Mouse (Mus musculus) CH12.LX (cell line): ENCODE measurements around the gene Senp1. TPM values are rescaled to one million over a fixed set of nuclear protein-coding genes. Genes with fewer than 3 reads are reported as not detected.

ENCODE experiments used
- DNase-seq: peaks from one replicate; pipeline ENCODE4 v3.0.0-alpha.2; 2013; ENCODE audit errors: extremely low read depth
- H3K27ac ChIP-seq: 2 replicates; pipeline ENCODE4 v1.5.1; 2012; ENCODE audit warnings: low read depth, mild to moderate bottlenecking, control low read depth, moderate library complexity; ENCODE audit not compliant: insufficient read depth
- H3K27me3 ChIP-seq: replicated peaks from 2 replicates; pipeline ENCODE3; 2012; ENCODE audit warnings: inconsistent platforms
- H3K36me3 ChIP-seq, 2 experiments: replicated peaks in 1 of 2; 2 replicates each; pipeline versions ENCODE3 to v1.6.1; 2012; ENCODE audit warnings: inconsistent platforms in 1 of 2, low read length in 1 of 2, mild to moderate bottlenecking in 1 of 2, mixed read lengths in 1 of 2, moderate library complexity in 1 of 2; ENCODE audit not compliant: control insufficient read depth in 1 of 2, insufficient read depth in 1 of 2
- H3K4me1 ChIP-seq, 2 experiments: 2 replicates each; pipeline ENCODE4 v1.6.1; 2012; ENCODE audit warnings: inconsistent platforms in 1 of 2, moderate library complexity in 1 of 2; ENCODE audit not compliant: insufficient read depth in 2 of 2, control insufficient read depth in 1 of 2
- H3K4me2 ChIP-seq: 2 replicates; pipeline ENCODE4 v1.6.1; 2012; ENCODE audit warnings: low read depth, mild to moderate bottlenecking, control low read depth; ENCODE audit not compliant: poor library complexity, insufficient read depth, severe bottlenecking
- H3K4me3 ChIP-seq, 3 experiments: fragments of 150-350 bp in 1 of 3; sonication (generic) in 1 of 3; replicated peaks in 1 of 3; 2 replicates each; pipeline versions ENCODE3 to v1.5.1; 2011 to 2012; ENCODE audit warnings: low read depth in 2 of 3, low read length in 2 of 3, mild to moderate bottlenecking in 2 of 3, moderate library complexity in 2 of 3, control low read depth in 1 of 3, improper control_type of control experiment in 1 of 3, inconsistent platforms in 1 of 3, mixed read lengths in 1 of 3; ENCODE audit not compliant: poor library complexity in 1 of 3
- H3K79me2 ChIP-seq: replicated peaks from 2 replicates; pipeline ENCODE4 v1.6.1; 2012; ENCODE audit warnings: mild to moderate bottlenecking, moderate library complexity; ENCODE audit not compliant: control insufficient read depth, poor library complexity, insufficient read depth, severe bottlenecking; ENCODE audit errors: extremely low read depth
- H3K9ac ChIP-seq: 2 replicates; pipeline ENCODE4 v1.6.1; 2012; ENCODE audit warnings: low read depth, mild to moderate bottlenecking, control low read depth, moderate library complexity; ENCODE audit not compliant: insufficient read depth
- H3K9me3 ChIP-seq: replicated peaks from 2 replicates; pipeline ENCODE3; 2012; ENCODE audit warnings: low read length, inconsistent platforms, mixed read lengths
- BHLHE40 ChIP-seq: IDR thresholded peaks from 2 replicates; pipeline ENCODE4 v1.6.1; 2011; ENCODE audit warnings: mild to moderate bottlenecking, low read depth, low read length, improper control_type of control experiment
- CHD2 ChIP-seq: IDR thresholded peaks from 2 replicates; pipeline ENCODE4 v1.6.1; 2011; ENCODE audit warnings: low read length, improper control_type of control experiment
- CTCF ChIP-seq, 2 experiments: IDR thresholded peaks in 1 of 2; conservative IDR thresholded peaks in 1 of 2; 2 replicates each; pipeline ENCODE4 v1.5.1; 2011 to 2012; ENCODE audit warnings: low read depth in 2 of 2, low read length in 2 of 2, improper control_type of control experiment in 1 of 2, inconsistent platforms in 1 of 2, mild to moderate bottlenecking in 1 of 2, moderate library complexity in 1 of 2
- E2F4 ChIP-seq: IDR thresholded peaks from 2 replicates; pipeline ENCODE4 v1.6.1; 2011; ENCODE audit warnings: low read depth, low read length, improper control_type of control experiment; ENCODE audit not compliant: insufficient replicate concordance
- ELF1 ChIP-seq: IDR thresholded peaks from 2 replicates; pipeline ENCODE4 v1.6.1; 2014; ENCODE audit warnings: low read depth, mild to moderate bottlenecking, inconsistent platforms, low read length, improper control_type of control experiment
- EP300 ChIP-seq: IDR thresholded peaks from 2 replicates; pipeline ENCODE4 v1.6.1; 2011; ENCODE audit warnings: low read length, improper control_type of control experiment
- ETS1 ChIP-seq: conservative IDR thresholded peaks from 2 replicates; pipeline ENCODE4 v1.6.1; 2012; ENCODE audit warnings: low read depth, mild to moderate bottlenecking, inconsistent platforms, low read length, improper control_type of control experiment, moderate library complexity
- JUN ChIP-seq: IDR thresholded peaks from 2 replicates; pipeline ENCODE4 v1.6.1; 2011; ENCODE audit warnings: low read depth, mild to moderate bottlenecking, low read length, improper control_type of control experiment, moderate library complexity; ENCODE audit not compliant: insufficient read depth
- MAFK ChIP-seq: IDR thresholded peaks from 2 replicates; pipeline ENCODE4 v1.6.1; 2011; ENCODE audit warnings: low read length, improper control_type of control experiment; ENCODE audit not compliant: insufficient replicate concordance
- MAX ChIP-seq: IDR thresholded peaks from 2 replicates; pipeline ENCODE4 v1.6.1; 2011; ENCODE audit warnings: low read length, improper control_type of control experiment
- MXI1 ChIP-seq: IDR thresholded peaks from 2 replicates; pipeline ENCODE4 v1.6.1; 2011; ENCODE audit warnings: mild to moderate bottlenecking, low read depth, low read length, improper control_type of control experiment
- MYC ChIP-seq: IDR thresholded peaks from 2 replicates; pipeline ENCODE4 v1.6.1; 2011; ENCODE audit warnings: low read depth, mild to moderate bottlenecking, improper control_type of control experiment, low read length
- NELFE ChIP-seq: IDR thresholded peaks from 2 replicates; pipeline ENCODE4 v1.6.1; 2011; ENCODE audit warnings: low read depth, low read length, improper control_type of control experiment
- POLR2AphosphoS2 ChIP-seq: IDR thresholded peaks from 2 replicates; pipeline ENCODE4 v1.6.1; 2011; ENCODE audit warnings: low read depth, low read length, improper control_type of control experiment
- RAD21 ChIP-seq: IDR thresholded peaks from 2 replicates; pipeline ENCODE4 v1.6.1; 2011; ENCODE audit warnings: low read depth, mild to moderate bottlenecking, low read length, improper control_type of control experiment, moderate library complexity
- RCOR1 ChIP-seq: conservative IDR thresholded peaks from 2 replicates; pipeline ENCODE4 v1.6.1; 2012; ENCODE audit warnings: low read depth, mild to moderate bottlenecking, inconsistent platforms, low read length, improper control_type of control experiment
- SMC3 ChIP-seq: IDR thresholded peaks from 2 replicates; pipeline ENCODE4 v1.6.1; 2011; ENCODE audit warnings: low read depth, low read length, improper control_type of control experiment
- TBP ChIP-seq: conservative IDR thresholded peaks from 2 replicates; pipeline ENCODE4 v1.6.1; 2011; ENCODE audit warnings: low read depth, low read length, improper control_type of control experiment
- UBTF ChIP-seq: IDR thresholded peaks from 2 replicates; pipeline ENCODE4 v1.6.1; 2012; ENCODE audit warnings: low read depth, mild to moderate bottlenecking, inconsistent platforms, low read length, improper control_type of control experiment, moderate library complexity
- USF2 ChIP-seq: conservative IDR thresholded peaks from 2 replicates; pipeline ENCODE4 v1.6.1; 2011; ENCODE audit warnings: low read depth, low read length, improper control_type of control experiment
- dilution Hi-C: fragments of 300-500 bp; cut with MboI; formaldehyde crosslinking; loops from 2 replicates; pipeline ENCODE4 v1.14.3; 2020; ENCODE audit warnings: low sequenced_read_pairs; ENCODE audit not compliant: extremely low pct_unique_long_range_greater_than_20kb, extremely low pct_ligation_motif_present
- in situ Hi-C: fragments of 300-500 bp; cut with MboI; formaldehyde crosslinking; loops from 3 replicates; pipeline ENCODE4 v1.14.3; 2019; ENCODE audit warnings: low sequenced_read_pairs, low pct_ligation_motif_present, low pct_unique_long_range_greater_than_20kb, mixed read lengths
- polyA plus RNA-seq: library from polyadenylated mRNA; unstranded; fragments of >175 nt; gene quantifications from 2 replicates; pipeline ENCODE4 v1.2.1, GENCODE M21; 2012; ENCODE audit warnings: low read depth; ENCODE audit not compliant: insufficient read length
- total RNA-seq, 2 experiments: library from RNA; depleted of rRNA; stranded (reverse); fragments of 300-350 nt in 1 of 2; fragments of >200 nt in 1 of 2; gene quantifications; 2 replicates each; pipeline ENCODE4 v1.2.3; 2012 to 2014

Senp1 gene
- total and polyA plus RNA-seq, 3 experiments: 14.9 to 38.5 (median 23.3) TPM

GRCm38 (mm10) chr15:98002113-98002990, 91.2 kb downstream of the Senp1 start:
- Histone ChIP-seq H3K36me3 (no peaks in the 10 kb centered on the region), H3K4me3 (no peak overlapping the region), H3K9ac (no peak overlapping the region), H3K9me3 (peaks cover 13% of the 10 kb centered on the region), H3K4me1 (peaks cover 0 to 4% of the 10 kb centered on the region in 2 experiments; a peak in 1 of 4 replicates), H3K27me3 (peaks cover 94% of the 10 kb centered on the region), H3K4me2 (no peak overlapping the region), H3K79me2 (no peaks in the 10 kb centered on the region), H3K27ac (no peak overlapping the region)
- no peak for DNase-seq
- TF ChIP-seq JUN (no peak), NELFE (no peak), RCOR1 (no peak), EP300 (no peak), CTCF (conservative IDR thresholded peaks at IDR 0.05 in 1 of 2, IDR thresholded peaks at IDR 0.05 in 1 of 2; ENCODE audit: low read depth in 2 of 2, low read length in 2 of 2) (no peak), BHLHE40 (no peak), USF2 (no peak), MYC (no peak), CHD2 (no peak), SMC3 (no peak), MXI1 (no peak), TBP (no peak), RAD21 (no peak), ELF1 (no peak)
- dilution Hi-C loops: no loop called here
- in situ Hi-C loops: no loop called here

- in situ Hi-C loops: no loop called here
- H3K9me3 ChIP-seq: peaks cover 13% of the 10 kb centered on the region
- H3K36me3 ChIP-seq: no peaks in the 10 kb centered on the region
- H3K27ac ChIP-seq: no peak overlapping the region
- no peak overlapping the region for H3K4me3 ChIP-seq
- no peak for TF ChIP-seq ETS1
- no peak for TF ChIP-seq UBTF
- TF ChIP-seq E2F4: no peak
- TF ChIP-seq MAX: no peak
- no peak for TF ChIP-seq SMC3
- no peak for TF ChIP-seq ELF1
- TF ChIP-seq MAFK: no peak
- no peak for TF ChIP-seq POLR2AphosphoS2
- H3K4me1 ChIP-seq: no peaks in the 10 kb centered on the region
- H3K9ac ChIP-seq: no peak overlapping the region
- no peak overlapping the region for H3K4me2 ChIP-seq
- H3K27me3 ChIP-seq: peaks cover 94% of the 10 kb centered on the region
- no peak for DNase-seq
- H3K79me2 ChIP-seq: no peaks in the 10 kb centered on the region
- dilution Hi-C loops: no loop called here
These were observed 92.0 kb downstream of the Senp1 start for GRCm38 (mm10) chr15:98001321-98002112.
